Mouse (Mus musculus) embryo, embryonic 11.5 days (tissue): Measurements from ENCODE around the gene Dexi.

Source experiments
- DNase-seq: peaks from one replicate; pipeline ENCODE4 v3.0.0-alpha.2; 2012; ENCODE audit warnings: low read depth, low spot score

Dexi gene

GRCm38 (mm10) chr16:10542698-10543365 is at the start of gene Dexi:
Gene Dexi, minus strand, starts transcription at chr16:10543054.
- peak; percentile 89 for DNase-seq

DNA sequence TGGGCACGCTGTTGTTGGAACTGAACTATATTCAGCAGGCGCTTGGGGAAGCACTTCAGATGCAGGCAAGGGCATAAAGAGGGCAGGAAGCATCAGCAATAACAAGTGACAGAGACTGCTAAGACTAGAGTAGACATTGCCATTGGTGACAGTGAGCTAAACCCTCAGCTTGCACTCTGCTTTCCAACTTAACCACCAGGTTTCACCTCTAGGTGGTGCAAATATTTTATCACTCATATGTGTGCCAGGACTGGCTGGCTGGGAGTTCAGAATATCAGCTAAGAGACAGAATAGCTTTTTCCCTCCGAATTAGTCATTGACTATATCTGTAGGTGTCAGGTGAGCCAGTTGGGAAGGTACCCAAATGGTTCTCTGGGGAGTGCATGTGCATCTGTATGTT is 43.7 kb upstream of the Dexi start:
- no peak for DNase-seq

DNA sequence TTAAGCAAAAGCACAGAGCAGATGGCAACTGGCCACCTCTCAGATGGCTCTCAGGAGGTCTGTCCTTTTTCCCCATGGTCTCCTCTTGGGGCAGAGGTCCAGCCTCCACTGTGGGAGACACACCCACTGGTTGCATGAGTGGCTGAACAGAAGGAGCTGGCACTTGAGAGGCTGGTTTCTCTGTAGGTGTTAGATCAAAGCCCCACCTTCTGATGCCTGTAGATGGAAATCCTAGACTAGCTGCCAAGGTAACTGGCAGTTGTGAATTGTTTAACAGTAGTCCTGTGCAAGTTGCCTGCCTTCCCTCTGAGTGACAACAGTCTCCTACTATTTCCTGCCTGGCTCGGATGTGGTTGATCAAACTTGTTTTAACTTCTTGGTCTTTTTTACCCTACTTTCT is 42.3 kb upstream of the Dexi start:
- DNase-seq: no peak

- DNase-seq: no peak
Observed at GRCm38 (mm10) chr16:10581234-10581898, 38.5 kb upstream of the Dexi start.

DNA sequence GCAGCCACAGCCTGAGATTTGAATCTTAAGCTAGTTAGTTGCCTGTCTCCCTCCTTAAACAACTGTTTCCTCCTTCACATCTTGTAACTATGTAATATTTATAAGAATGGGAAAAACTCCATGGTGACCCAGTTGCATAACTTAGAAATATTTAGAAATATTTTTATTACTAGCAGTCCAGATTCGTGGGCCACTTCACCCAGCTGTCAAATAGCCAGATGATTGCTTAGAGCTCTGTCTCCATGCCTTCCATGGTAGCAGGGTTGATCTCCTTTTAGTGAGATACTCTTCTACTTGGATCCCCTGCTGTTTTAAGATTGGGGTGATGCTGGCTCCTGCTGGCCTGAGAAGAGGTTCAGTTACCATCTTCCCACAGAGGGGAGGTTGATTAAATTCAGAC is 35.5 kb upstream of the Dexi start:
- no peak for DNase-seq

DNA sequence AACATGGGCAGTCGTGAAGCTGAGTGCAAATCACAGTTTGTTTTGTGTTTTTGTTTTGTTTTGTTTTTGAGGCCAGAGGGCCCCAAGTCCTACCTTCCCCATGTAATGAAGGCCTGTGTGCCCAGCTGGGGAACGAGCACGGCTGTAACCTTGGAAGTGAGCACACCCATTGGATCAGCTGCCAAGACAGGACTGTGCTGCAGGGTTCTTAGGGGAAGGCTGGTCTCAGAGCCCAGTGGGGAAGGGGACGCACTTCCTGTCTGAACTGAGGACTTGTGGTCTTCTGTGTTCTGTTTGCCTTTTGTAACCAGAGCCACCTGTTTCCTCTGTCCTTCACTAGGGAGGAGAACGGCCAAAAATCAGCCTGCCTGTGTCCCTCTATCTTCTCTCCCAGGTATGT is 34.7 kb upstream of the Dexi start:
- no peak for DNase-seq

GRCm38 (mm10) chr16:10575915-10576314 is 33.1 kb upstream of the Dexi start:
- no peak for DNase-seq

DNA sequence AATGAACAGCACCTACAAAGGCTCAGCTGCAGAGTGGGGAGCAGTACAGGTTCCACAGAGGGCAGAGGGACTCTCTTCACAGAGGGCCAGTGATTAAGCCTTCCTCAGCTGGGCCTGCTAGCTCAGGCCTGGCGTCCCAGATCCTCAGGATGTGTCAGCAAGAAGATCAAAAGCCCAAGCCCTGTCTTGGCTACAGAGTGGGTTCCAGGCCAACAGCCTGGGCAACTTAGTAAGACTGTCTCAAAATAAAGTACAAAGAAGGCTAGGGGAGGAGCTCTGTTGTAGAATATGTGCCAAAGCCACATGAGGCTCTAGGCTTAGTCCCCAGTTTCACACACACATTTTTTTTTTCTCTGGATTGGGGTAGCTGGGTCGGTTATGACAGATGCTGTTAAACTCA is 32.1 kb upstream of the Dexi start:
- DNase-seq: no peak

DNA sequence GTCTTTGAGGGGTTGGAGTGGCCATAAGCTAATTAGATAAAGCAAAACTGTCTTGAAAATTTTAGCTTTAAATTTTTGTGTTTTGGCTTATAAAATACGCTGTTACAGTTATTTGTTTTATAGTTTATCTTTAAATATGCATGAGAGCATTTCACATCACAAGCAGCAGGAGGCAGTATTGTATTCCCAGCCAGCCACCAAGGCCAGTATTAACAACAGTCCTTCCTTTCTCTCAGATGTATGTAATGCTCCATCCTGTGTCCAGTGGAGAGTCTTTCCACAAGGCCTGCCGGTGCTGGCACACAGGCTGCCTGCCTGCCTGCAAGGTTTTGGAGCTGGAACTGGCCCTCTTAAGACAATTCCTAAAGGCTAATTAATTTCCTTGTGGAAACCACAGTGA is 29.0 kb upstream of the Dexi start:
- DNase-seq: no peak

DNA sequence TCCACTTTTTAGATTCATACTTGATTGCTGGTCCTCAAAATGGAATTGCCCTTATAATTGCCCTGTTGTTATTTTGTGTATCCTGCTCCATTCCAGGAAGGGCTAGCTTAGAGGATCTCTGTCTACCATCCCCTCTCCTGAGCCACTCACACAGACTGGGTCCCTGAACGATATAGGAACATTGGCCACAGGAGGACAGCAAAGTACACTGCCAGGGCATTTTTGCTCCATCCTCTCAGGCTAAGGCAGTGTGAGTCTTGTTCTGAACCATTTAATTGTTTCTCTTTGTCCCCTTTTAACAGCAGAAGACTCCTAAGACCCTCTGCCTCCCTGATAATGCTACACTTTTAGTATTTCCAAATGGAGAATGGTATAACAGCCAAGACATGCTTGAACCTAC is 27.9 kb upstream of the Dexi start:
- DNase-seq: no peak

GRCm38 (mm10) chr16:10569809-10570395 is 27.0 kb upstream of the Dexi start:
- no peak for DNase-seq

DNA sequence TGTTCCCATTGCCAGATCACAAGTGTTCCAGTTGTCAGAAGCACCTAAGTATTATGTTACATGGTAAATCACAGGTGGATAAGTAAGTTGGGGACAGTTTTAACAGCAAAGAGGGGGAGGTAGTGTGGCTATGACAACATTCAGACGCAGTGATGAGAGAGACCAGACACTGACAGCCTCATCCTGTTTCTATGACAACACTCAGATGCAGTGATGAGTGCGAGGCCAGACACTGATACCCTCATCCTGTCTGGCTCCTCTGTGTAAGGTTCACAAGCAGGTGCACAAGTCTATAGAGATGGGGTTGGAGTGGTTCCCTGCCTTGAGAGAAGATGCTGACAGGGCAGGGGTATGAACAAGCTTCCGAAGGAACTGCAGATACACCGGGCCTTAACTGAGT is 24.3 kb upstream of the Dexi start:
- no peak for DNase-seq

DNA sequence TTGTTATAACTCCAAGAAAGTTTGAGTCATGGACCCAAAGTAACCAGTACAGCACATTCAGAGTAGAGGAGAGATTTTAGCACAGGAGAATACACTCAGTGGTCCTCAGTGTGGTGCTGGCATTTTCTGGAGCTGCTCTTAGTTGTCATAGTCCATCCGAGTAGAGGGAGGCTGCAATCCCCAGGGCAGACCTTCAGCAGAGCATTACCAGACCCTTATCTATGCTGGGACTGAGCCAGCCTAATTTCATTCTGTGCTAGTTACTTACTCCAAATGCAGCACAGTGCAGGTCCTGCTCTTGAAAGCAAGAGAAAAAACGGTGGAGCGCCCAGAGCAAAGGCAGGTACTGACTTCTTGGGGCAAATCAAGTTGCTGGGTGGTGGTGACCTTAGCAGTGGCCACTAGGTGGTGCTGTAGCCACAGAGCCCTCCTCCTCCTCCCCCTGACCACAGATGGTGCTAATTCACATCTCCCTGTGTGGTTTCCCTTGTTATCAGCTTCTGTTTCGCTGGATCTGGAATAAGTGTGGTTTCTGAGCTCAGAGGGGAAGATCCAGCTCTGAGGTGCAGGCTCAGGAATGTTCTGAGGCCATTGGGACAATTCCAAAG is 22.5 kb upstream of the Dexi start:
- peak; percentile 61 for DNase-seq

- no peak for DNase-seq
Observed at GRCm38 (mm10) chr16:10559991-10560390, 17.1 kb upstream of the Dexi start.

GRCm38 (mm10) chr16:10553858-10554257 is 11.0 kb upstream of the Dexi start:
- no peak for DNase-seq

DNA sequence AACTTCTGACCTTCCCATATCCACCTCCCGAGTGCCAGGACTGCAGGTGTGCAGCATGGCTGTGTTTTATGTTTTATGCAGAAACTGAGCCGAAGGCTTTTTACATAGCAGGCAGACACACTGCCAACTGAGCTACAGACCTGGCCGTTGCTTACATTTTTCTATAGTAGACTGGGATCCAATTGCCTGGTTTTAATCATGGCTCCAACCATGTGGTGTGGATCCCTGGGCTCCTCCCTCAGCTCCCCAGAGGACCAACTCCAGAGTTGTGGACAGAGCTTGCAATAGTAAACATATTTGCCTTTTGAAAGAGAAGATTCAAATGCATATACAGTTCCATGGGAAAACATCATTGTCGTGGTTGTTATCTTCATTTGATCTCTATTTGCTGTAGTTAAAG is 8.7 kb upstream of the Dexi start:
- no peak for DNase-seq

- DNase-seq: no peak
Observed at GRCm38 (mm10) chr16:10549600-10549999, 6.7 kb upstream of the Dexi start.

DNA sequence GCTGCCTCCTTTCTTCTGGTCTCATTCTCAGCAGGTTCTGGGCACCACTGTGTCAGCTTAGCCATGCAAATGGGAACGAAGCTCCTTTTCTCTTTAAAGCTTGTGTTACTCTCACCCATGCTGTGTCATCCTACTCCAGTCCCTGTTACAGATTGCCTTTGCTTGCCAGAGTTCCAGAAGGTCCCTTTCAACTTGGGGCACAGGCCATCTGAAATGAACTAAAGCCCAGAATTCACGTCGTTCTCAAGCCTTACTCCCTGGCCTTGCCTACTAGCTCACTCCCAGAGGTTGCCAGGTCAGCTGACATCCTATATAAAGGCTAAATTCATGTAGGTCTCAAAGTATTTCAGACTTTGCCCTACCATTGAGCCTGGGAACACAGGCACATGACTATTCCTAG is 6.1 kb upstream of the Dexi start:
- DNase-seq: no peak

DNA sequence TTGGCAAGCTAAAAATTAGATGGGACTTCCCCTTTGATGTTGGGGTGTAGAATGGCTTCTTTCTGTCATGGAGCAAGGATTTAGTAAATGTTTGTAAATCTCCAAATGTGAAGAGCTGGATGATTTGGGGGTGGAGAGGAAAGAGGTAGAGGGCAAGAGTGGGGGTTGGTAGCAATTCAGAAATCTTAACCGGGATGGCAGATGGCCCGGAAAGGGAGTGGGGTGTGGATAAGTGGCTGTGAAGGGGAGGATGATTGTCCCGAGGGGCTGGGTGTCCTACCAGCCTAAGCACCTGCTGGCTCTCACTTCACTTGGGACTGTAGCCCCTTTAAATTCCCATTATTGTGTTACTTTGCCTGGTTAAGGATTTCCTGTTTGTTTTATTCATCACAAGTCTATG is 4.0 kb upstream of the Dexi start:
- no peak for DNase-seq

DNA sequence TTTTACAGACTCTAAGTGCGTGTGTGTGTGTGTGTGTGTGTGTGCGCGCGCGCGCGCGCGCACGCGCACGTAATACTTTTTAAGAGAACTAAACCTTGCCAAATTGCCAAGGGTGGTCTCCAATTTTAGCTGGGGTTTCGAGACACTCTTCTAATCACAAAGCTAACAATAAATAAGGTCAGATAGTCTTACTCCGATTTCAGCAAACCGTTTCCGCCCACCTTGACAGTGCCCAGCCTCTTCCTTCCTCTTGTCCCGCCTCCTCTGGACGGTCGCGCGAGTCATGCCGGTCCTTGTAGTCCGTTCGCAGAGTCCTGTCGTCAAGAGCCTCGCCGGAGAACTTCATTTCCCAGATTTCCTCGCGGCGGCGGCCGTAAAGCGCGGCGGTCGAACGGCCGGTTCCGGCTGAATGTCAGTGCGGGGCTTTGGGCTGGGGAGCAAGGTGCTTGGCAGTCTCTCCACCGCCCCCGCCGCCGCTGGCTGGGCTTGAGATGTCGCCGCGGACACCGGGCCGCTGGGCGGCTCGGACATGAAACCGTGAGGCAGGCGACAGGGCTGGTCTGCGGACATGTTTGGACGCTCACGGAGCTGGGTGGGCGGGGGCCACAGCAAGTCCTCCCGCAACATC is 2.3 kb upstream of the Dexi start, which contains the start of gene Clec16a:
Clec16a (plus strand) TSS at position 345 of the 628 bp plus-strand sequence.
- DNase-seq: peak; percentile 93

GRCm38 (mm10) chr16:10542266-10542665 is 588 bp downstream of the Dexi start:
- no peak for DNase-seq

GRCm38 (mm10) chr16:10541598-10541930 is 1.3 kb downstream of the Dexi start:
- DNase-seq: no peak
